Mouse (Mus musculus): ENCODE measurements at regions not wholly inside any gene's neighbourhood (a gene's known extent, or its start where the extent isn't known, plus 50 kb on each side); places are given as distances from the start of the nearest gene placed in this dataset.
"Not testable (repeated sequence)": the region's sequence is repeated elsewhere in the genome, so short reads cannot be mapped to it uniquely, and the experiment has no call there.

GRCm38 (mm10) chr5:148680341-148680740, 127.8 kb upstream of the Ubl3 start:
- ATAC-seq, result no peak
- Histone ChIP-seq H3K4me1 (ENCODE audit: insufficient read depth) (peaks cover 2% of the 10 kb centered on the region; the same call in 1 of the 2 replicates), H3K36me3 (replicated peaks; ENCODE audit: insufficient read depth, low read length) (no peaks in the 10 kb centered on the region), H3K27me3 (ENCODE audit: insufficient read depth, low read length) (no peaks in the 10 kb centered on the region), H3K9ac (replicated peaks) (no peak overlapping the region), H3K27ac (ENCODE audit: low read depth) (no peak overlapping the region), H3K4me2 (ENCODE audit: low read depth, low read length) (no peak overlapping the region), H3K9me3 (ENCODE audit: low read length) (no peaks in the 10 kb centered on the region), H3K4me3 (ENCODE audit: low read depth, low read length) (no peak overlapping the region)
- 70% methylated on average over 5 of the region's 5 CpGs for WGBS (ENCODE audit: insufficient replicate concordance)
- no peak for TF ChIP-seq EP300 (IDR thresholded peaks at IDR 0.05; ENCODE audit: low read depth)
- TF ChIP-seq CTCF (IDR thresholded peaks at IDR 0.05; ENCODE audit: low read depth), result no peak
- no peak for DNase-seq

DNA sequence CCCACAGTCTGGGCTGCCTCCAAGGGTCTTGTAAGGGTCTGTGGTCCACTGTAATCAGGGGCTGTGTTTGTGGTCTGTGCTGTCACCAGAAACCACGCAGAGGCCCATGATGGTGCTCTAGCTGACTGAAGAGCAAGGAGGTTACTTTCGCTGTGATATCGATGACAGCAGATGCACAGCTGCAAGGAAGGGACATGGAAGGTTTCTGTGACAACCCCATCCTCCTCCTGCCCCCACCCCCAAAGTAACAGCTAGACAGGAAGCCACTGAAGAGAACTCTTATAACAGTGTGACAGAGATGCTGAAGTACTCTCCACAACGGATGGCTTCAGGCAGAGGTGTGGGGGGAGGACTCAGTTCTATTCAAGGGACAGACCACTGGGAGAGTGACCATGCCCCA, 127.0 kb upstream of the Ubl3 start:
- Histone ChIP-seq H3K9ac (replicated peaks) (no peak overlapping the region), H3K27me3 (ENCODE audit: insufficient read depth, low read length) (no peaks in the 10 kb centered on the region), H3K4me3 (ENCODE audit: low read depth, low read length) (no peak overlapping the region), H3K4me1 (ENCODE audit: insufficient read depth) (peaks cover 2% of the 10 kb centered on the region; the same call in 1 of the 2 replicates), H3K36me3 (replicated peaks; ENCODE audit: insufficient read depth, low read length) (no peaks in the 10 kb centered on the region), H3K9me3 (ENCODE audit: low read length) (no peaks in the 10 kb centered on the region), H3K4me2 (ENCODE audit: low read depth, low read length) (no peak overlapping the region), H3K27ac (ENCODE audit: low read depth) (no peak overlapping the region)
- 56% methylated on average over 4 of the region's 4 CpGs for WGBS (ENCODE audit: insufficient replicate concordance)
- ATAC-seq (0 out of 2 replicates have a peak, but pooled peaks have one; percentile 12), DNase-seq (no peak)
- TF ChIP-seq EP300 (IDR thresholded peaks at IDR 0.05; ENCODE audit: low read depth) (no peak), CTCF (IDR thresholded peaks at IDR 0.05; ENCODE audit: low read depth) (no peak)

GRCm38 (mm10) chr5:148678285-148678937, 125.8 kb upstream of the Ubl3 start:
- 73% methylated on average over 12 of the region's 12 CpGs for WGBS (ENCODE audit: insufficient replicate concordance)
- not testable (repeated sequence) for H3K4me3 ChIP-seq (ENCODE audit: low read depth, low read length); H3K27me3 ChIP-seq (ENCODE audit: insufficient read depth, low read length); H3K4me2 ChIP-seq (ENCODE audit: low read depth, low read length); H3K36me3 ChIP-seq (replicated peaks; ENCODE audit: insufficient read depth, low read length); H3K4me1 ChIP-seq (ENCODE audit: insufficient read depth); H3K9me3 ChIP-seq (ENCODE audit: low read length); H3K27ac ChIP-seq (ENCODE audit: low read depth); DNase-seq; H3K9ac ChIP-seq (replicated peaks)
- ATAC-seq, result peak; percentile 72; the same call in 1 of the 2 replicates

DNA sequence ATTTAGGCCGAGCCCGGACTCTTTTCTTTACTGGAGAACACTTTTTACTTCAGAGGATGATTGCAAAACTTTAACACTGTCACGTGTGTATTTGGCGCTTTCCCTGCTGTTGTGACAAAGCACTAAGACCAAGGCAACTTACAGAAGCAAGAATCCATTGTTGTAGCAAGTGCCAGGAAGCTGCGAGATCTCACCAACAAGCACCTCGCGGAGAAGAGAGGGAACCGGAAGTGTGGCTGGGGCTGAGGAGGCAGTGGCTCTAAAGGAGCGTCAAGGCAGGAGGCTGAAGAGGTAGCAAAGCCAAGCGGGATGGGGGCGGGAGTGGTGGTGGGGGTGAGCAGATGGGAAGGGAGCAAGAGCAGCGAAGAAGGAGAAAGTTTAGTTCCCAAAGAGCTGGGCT, 121.7 kb upstream of the Ubl3 start:
- H3K4me1 ChIP-seq (ENCODE audit: insufficient read depth), result peaks cover 7% of the 10 kb centered on the region; the same call in 1 of the 2 replicates
- DNase-seq (peak; percentile 34), ATAC-seq (peak; percentile 35; the same call in 1 of the 2 replicates)
- H3K27ac ChIP-seq (ENCODE audit: low read depth), result peak overlapping the region; percentile 74
- 51% methylated on average over 12 of the region's 12 CpGs for WGBS (ENCODE audit: insufficient replicate concordance)
- H3K4me3 ChIP-seq (ENCODE audit: low read depth, low read length), result no peak overlapping the region
- no peak overlapping the region for H3K9ac ChIP-seq (replicated peaks)
- H3K36me3 ChIP-seq (replicated peaks; ENCODE audit: insufficient read depth, low read length), result no peaks in the 10 kb centered on the region
- H3K27me3 ChIP-seq (ENCODE audit: insufficient read depth, low read length), result no peaks in the 10 kb centered on the region
- no peak for TF ChIP-seq EP300 (IDR thresholded peaks at IDR 0.05; ENCODE audit: low read depth)
- H3K9me3 ChIP-seq (ENCODE audit: low read length), result no peaks in the 10 kb centered on the region
- H3K4me2 ChIP-seq (ENCODE audit: low read depth, low read length), result 0 out of 2 replicates have a peak overlapping the region, but pooled peaks have one; percentile 0

DNA sequence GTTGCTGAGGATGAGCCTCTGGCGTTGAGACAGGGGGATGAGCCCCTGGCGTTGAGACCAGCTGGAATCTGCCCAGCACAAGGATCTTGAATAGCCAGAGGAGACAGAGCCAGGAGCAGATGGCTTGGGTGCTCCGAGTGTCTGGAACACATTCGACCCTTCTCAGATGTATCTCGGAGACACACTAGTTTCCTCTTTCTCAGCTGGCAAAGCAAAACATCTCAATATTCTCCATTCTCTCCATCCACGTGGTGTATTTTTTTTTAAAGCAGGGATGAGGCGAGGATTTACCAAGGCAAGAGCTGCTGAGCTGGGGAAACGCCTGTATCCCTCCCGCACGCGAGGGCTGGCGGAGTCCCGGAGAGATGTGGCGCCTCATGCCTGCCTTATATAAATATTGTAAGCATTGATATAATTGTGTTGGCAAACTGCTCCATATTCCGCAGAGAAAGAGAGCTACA, 109.7 kb upstream of the Ubl3 start:
- Histone ChIP-seq H3K4me3 (ENCODE audit: low read depth, low read length) (no peak overlapping the region), H3K4me2 (ENCODE audit: low read depth, low read length) (no peak overlapping the region), H3K9me3 (ENCODE audit: low read length) (peaks cover 3% of the 10 kb centered on the region), H3K9ac (replicated peaks) (no peak overlapping the region), H3K4me1 (ENCODE audit: insufficient read depth) (no peaks in the 10 kb centered on the region), H3K36me3 (replicated peaks; ENCODE audit: insufficient read depth, low read length) (no peaks in the 10 kb centered on the region), H3K27me3 (ENCODE audit: insufficient read depth, low read length) (no peaks in the 10 kb centered on the region), H3K27ac (ENCODE audit: low read depth) (no peak overlapping the region)
- 78% methylated on average over 15 of the region's 15 CpGs for WGBS (ENCODE audit: insufficient replicate concordance)
- TF ChIP-seq EP300 (IDR thresholded peaks at IDR 0.05; ENCODE audit: low read depth) (no peak), CTCF (IDR thresholded peaks at IDR 0.05; ENCODE audit: low read depth) (no peak)
- ATAC-seq (no peak), DNase-seq (no peak)

DNA sequence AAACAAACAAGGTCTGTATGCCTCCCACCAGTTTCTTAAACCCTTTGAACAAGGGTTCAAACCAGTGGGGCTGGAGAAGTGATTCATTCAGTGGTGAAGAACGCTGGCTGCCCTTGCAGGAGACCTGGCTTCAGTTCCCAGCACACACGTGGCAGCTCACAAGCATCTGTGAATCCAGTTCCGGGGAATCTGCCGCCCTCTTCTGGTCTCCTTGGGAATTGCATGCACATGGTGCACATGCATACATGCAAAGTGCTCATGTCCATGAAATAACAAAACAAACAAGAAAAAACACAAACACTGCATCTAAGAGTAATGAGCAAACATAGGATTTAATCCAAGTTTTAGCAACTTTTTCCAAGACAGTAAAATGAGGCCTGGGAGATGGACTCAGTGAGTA, 108.5 kb upstream of the Ubl3 start:
- WGBS (ENCODE audit: insufficient replicate concordance), result 77% methylated on average over 4 of the region's 4 CpGs

More for the DNA sequence above, 108.5 kb upstream of the Ubl3 start:
- no peaks in the 10 kb centered on the region for H3K27me3 ChIP-seq (ENCODE audit: insufficient read depth, low read length)
- no peak overlapping the region for H3K9ac ChIP-seq (replicated peaks)
- TF ChIP-seq EP300 (IDR thresholded peaks at IDR 0.05; ENCODE audit: low read depth), result no peak
- peak; percentile 58 for TF ChIP-seq CTCF (IDR thresholded peaks at IDR 0.05; ENCODE audit: low read depth)
- H3K36me3 ChIP-seq (replicated peaks; ENCODE audit: insufficient read depth, low read length), result no peaks in the 10 kb centered on the region
- H3K9me3 ChIP-seq (ENCODE audit: low read length), result peaks cover 3% of the 10 kb centered on the region
- no peak overlapping the region for H3K4me2 ChIP-seq (ENCODE audit: low read depth, low read length)
- no peaks in the 10 kb centered on the region for H3K4me1 ChIP-seq (ENCODE audit: insufficient read depth)
- no peak overlapping the region for H3K4me3 ChIP-seq (ENCODE audit: low read depth, low read length)
- no peak overlapping the region for H3K27ac ChIP-seq (ENCODE audit: low read depth)
- ATAC-seq, result no peak
- no peak for DNase-seq
